Mouse (Mus musculus) intestine, postnatal 0 days (tissue): ENCODE measurements around the gene Atg7. TPM values are rescaled to one million over a fixed set of nuclear protein-coding genes. Genes with fewer than 3 reads are reported as not detected.

Experiments used
- ATAC-seq: fragments of 200-750 bp; cut with Nextera tagmentation; 2 replicates; pipeline ENCODE4 v1.8.0; 2017; ENCODE audit warnings: mild to moderate bottlenecking, moderate TSS enrichment, moderate library complexity
- H3K27ac ChIP-seq: fragments of 300-500 bp; sonication (generic); 2 replicates; pipeline ENCODE4 v1.5.1; 2014; ENCODE audit warnings: mild to moderate bottlenecking, low read depth, low read length, moderate library complexity
- H3K27me3 ChIP-seq: fragments of 300-500 bp; sonication (generic); replicated peaks from 2 replicates; pipeline ENCODE4 v1.6.1; 2014; ENCODE audit warnings: low read length, mixed read lengths; ENCODE audit not compliant: control insufficient read depth, insufficient read depth
- H3K36me3 ChIP-seq: fragments of 300-500 bp; sonication (generic); 2 replicates; pipeline ENCODE4 v1.6.1; 2014; ENCODE audit warnings: mild to moderate bottlenecking, moderate library complexity; ENCODE audit not compliant: control insufficient read depth, insufficient read depth
- H3K4me1 ChIP-seq: fragments of 300-500 bp; sonication (generic); replicated peaks from 2 replicates; pipeline ENCODE4 v1.6.1; 2014; ENCODE audit warnings: antibody characterized with exemption, low read length, mixed read lengths; ENCODE audit not compliant: control insufficient read depth, insufficient read depth
- H3K4me2 ChIP-seq: fragments of 300-500 bp; sonication (generic); replicated peaks from 2 replicates; pipeline ENCODE4 v1.6.1; 2014; ENCODE audit warnings: low read depth, mild to moderate bottlenecking, moderate library complexity
- H3K4me3 ChIP-seq: fragments of 300-500 bp; sonication (generic); 2 replicates; pipeline ENCODE4 v1.5.1; 2014; ENCODE audit warnings: low read depth, low read length
- H3K9ac ChIP-seq: fragments of 300-500 bp; sonication (generic); 2 replicates; pipeline ENCODE4 v1.6.1; 2014; ENCODE audit warnings: mild to moderate bottlenecking, low read depth, low read length
- H3K9me3 ChIP-seq: fragments of 300-500 bp; sonication (generic); 2 replicates; pipeline ENCODE4 v1.6.1; 2016; ENCODE audit warnings: mixed run types; ENCODE audit not compliant: control insufficient read depth
- CTCF ChIP-seq: sonication (generic); IDR thresholded peaks from 2 replicates; pipeline ENCODE4 v1.5.1; 2016; ENCODE audit warnings: low read depth, mild to moderate bottlenecking, control low read depth, antibody characterized with exemption, moderate library complexity
- whole genome bisulfite sequencing: fragments of 180-500 bp; shearing (Covaris S2); extraction: QIAGEN DNeasy Blood & Tissue Kit; methylation state at CpG from one replicate; pipeline ENCODE4 v1.1.7; 2014; 5-methylcytosine and 5-hydroxymethylcytosine counted together
- polyA plus RNA-seq: library from polyadenylated mRNA; unstranded; fragments of >200 nt; fragmentation: Nextera tagmentation; extraction: Ambion mirVana; gene quantifications from 2 replicates; pipeline ENCODE4 v1.2.1, GENCODE M21; 2015

The Atg7 gene
- polyA plus RNA-seq, 1 experiment from 2014 or later, result 12.4 TPM

DNA sequence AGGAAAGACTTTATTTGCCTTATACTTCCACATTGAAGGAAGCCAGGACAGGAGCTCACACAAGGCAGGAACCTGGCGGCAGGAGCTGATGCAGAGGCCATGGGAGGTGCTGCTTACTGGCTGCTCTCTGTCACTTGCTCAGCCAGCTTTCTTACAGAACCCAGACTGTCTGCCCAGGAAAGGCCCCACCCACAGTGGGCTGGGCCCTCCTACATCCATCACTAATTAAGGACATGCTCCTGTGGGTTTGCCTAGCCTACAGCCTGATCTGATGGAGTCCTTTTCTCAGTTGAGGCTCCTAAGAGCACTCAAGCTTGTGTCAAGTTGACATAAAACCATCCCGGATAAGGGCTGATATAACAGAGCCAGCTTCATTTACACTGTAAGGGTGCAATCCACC lies 211.5 kb downstream of the Atg7 start:
- 63% methylated on average over 2 of the region's 2 CpGs for WGBS
- H3K4me1 ChIP-seq, result peaks cover 6% of the 10 kb centered on the region

DNA sequence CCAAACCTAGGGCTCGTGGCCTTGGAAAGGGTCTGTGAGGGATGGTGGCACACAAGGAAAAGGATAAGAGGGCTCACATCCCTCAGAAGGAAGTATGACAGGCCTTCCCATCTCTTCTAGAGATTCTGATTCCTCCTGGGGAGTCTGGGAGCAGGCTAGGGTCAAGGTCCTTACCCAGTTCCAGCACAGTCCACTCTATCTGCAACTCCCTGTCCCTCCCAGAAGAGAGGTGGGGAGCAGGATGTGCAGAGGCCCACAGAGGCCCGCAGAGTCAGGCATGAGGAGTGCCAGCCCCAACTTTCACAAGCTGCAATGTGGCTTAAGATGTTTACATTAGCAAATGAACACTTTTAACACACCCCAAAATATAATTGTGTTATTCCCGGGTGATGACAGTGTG lies 212.7 kb downstream of the Atg7 start:
- H3K4me3 ChIP-seq, result no peak overlapping the region
- no peaks in the 10 kb centered on the region for H3K9me3 ChIP-seq
- H3K9ac ChIP-seq, result no peak overlapping the region
- no peak overlapping the region for H3K4me2 ChIP-seq
- H3K27me3 ChIP-seq, result no peaks in the 10 kb centered on the region
- ATAC-seq, result peak; percentile 68
- no peak overlapping the region for H3K27ac ChIP-seq
- 14% methylated on average over 3 of the region's 3 CpGs for WGBS
- H3K4me1 ChIP-seq, result peaks cover 6% of the 10 kb centered on the region
- H3K36me3 ChIP-seq, result peaks cover 21% of the 10 kb centered on the region; the same call in 1 of the 2 replicates
- no peak for TF ChIP-seq CTCF

More for the DNA sequence above, 211.5 kb downstream of the Atg7 start:
- Histone ChIP-seq H3K27ac (no peak overlapping the region), H3K4me3 (no peak overlapping the region), H3K9me3 (no peaks in the 10 kb centered on the region), H3K27me3 (no peaks in the 10 kb centered on the region), H3K36me3 (peaks cover 13% of the 10 kb centered on the region; the same call in 1 of the 2 replicates), H3K4me2 (no peak overlapping the region), H3K9ac (no peak overlapping the region)
- ATAC-seq, result no peak
- TF ChIP-seq CTCF, result no peak

- Histone ChIP-seq H3K4me2 (no peak overlapping the region), H3K4me1 (peaks cover 6% of the 10 kb centered on the region), H3K27ac (no peak overlapping the region), H3K9ac (no peak overlapping the region), H3K27me3 (no peaks in the 10 kb centered on the region), H3K9me3 (no peaks in the 10 kb centered on the region), H3K4me3 (no peak overlapping the region), H3K36me3 (peaks cover 29% of the 10 kb centered on the region)
- TF ChIP-seq CTCF, result no peak
- WGBS, result 87% methylated on average over 4 of the region's 4 CpGs
- no peak for ATAC-seq
These were observed 213.6 kb downstream of the Atg7 start for GRCm38 (mm10) chr6:114856501-114856900.

DNA sequence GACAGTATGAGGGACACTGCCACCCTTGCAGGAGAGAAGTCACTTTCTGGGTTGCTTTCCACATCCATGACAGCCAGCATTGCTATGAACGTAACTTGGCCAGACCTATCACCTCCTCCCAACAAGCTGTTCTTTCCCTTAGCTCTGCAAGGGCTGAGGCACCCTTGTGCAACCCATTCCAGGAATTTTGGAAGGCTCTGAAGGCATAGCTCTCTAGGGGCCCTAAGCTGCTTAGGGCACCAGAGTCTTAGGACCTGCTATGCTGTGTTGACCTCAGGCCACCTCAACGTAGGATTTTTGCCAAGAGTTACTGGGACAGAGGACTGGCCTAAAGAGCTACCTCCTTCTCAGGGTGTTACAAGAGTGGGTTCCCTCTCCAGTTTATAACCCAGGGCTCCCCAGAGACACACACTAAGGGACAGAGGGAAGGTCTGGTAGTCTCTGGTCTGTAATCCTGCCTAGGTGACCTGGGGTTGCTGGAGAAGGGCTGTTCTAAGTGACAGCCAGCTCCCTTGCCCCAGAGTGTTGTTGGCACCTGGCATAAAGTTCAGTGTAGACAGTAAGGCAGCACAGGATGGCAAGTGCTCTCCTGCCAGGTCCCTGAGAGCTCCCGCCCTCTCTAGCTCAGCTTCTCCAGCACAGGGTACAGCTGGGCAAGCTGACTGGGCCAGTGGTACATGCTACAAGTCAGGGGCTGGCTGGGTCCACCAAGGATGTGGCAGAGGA lies 215.3 kb downstream of the Atg7 start:
- Histone ChIP-seq H3K27ac (no peak overlapping the region; the same call in 1 of the 2 replicates), H3K36me3 (peaks cover 46% of the 10 kb centered on the region), H3K9ac (no peak overlapping the region), H3K27me3 (no peaks in the 10 kb centered on the region), H3K4me1 (peaks cover 6% of the 10 kb centered on the region), H3K4me3 (no peak overlapping the region), H3K9me3 (no peaks in the 10 kb centered on the region), H3K4me2 (no peak overlapping the region)
- 83% methylated on average over 3 of the region's 3 CpGs for WGBS
- no peak for TF ChIP-seq CTCF
- ATAC-seq, result no peak

DNA sequence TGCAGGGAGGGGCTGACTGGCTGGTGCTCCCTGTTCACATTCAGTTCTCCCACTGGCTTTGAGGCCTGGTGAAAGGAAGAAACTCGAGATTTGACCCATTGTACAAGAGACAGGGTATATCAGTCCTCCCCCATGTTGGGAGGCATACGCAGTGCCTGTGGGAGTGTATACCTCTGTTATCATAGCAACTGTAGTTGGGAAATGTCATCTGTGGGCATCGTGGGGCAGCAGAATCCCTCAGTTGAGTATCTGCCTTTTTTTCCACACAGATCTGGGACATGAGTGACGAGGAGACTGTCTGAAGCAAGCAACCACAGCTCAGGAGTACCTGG lies 215.8 kb downstream of the Atg7 start:
- Histone ChIP-seq H3K4me1 (peaks cover 6% of the 10 kb centered on the region), H3K9ac (no peak overlapping the region), H3K27ac (no peak overlapping the region), H3K36me3 (peaks cover 50% of the 10 kb centered on the region), H3K4me3 (no peak overlapping the region), H3K4me2 (no peak overlapping the region), H3K27me3 (no peaks in the 10 kb centered on the region), H3K9me3 (no peaks in the 10 kb centered on the region)
- 82% methylated on average over 4 of the region's 4 CpGs for WGBS
- no peak for ATAC-seq
- no peak for TF ChIP-seq CTCF

- no peak for TF ChIP-seq CTCF
- H3K36me3 ChIP-seq, result peaks cover 55% of the 10 kb centered on the region
- H3K27ac ChIP-seq, result no peak overlapping the region
- 71% methylated on average over 14 of the region's 14 CpGs for WGBS
- H3K4me1 ChIP-seq, result no peaks in the 10 kb centered on the region
- no peak overlapping the region for H3K4me3 ChIP-seq
- H3K4me2 ChIP-seq, result no peak overlapping the region
- ATAC-seq, result no peak
- no peaks in the 10 kb centered on the region for H3K9me3 ChIP-seq
- no peak overlapping the region for H3K9ac ChIP-seq
- no peaks in the 10 kb centered on the region for H3K27me3 ChIP-seq
These were observed 218.0 kb downstream of the Atg7 start for GRCm38 (mm10) chr6:114860677-114861568.
